Mouse (Mus musculus): ENCODE results near the gene Slc9a9.

DNA sequence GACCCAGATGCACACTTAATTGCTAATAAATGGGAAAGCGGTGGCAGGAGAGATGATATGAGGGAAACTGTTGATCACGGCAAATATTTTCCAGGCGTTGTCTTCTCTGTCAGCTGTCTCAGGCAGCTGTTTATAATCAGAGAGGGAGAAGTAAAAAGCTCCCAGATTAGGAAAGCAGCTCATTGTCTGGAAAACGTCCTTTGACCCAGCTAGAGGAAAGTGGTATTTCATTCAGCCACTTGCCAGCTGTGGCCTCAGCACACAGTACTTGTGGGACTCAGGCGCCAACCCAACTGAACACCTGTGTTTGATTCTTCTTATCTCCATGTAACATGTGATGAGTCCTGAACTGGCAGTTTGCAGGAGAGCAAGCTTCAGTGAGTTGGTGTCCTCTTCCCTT lies 252.4 kb downstream of the Slc9a9 start:
- no peak for TF ChIP-seq GATA1 (IDR thresholded peaks at IDR 0.05; ENCODE audit: borderline replicate concordance, low read length)
- TF ChIP-seq FLI1 (IDR thresholded peaks at IDR 0.05; ENCODE audit: low read length), result no peak

All from megakaryocyte, embryonic 14.5 days (primary cell).